Mouse (Mus musculus): ENCODE measurements around the gene Rheb.
A peak's percentile ranks its signal among the peaks of the same experiment; 100 is the strongest.
"Not testable (repeated sequence)": the region's sequence is repeated elsewhere in the genome, so short reads cannot be mapped to it uniquely, and the experiment has no call there.

Rheb gene

DNA sequence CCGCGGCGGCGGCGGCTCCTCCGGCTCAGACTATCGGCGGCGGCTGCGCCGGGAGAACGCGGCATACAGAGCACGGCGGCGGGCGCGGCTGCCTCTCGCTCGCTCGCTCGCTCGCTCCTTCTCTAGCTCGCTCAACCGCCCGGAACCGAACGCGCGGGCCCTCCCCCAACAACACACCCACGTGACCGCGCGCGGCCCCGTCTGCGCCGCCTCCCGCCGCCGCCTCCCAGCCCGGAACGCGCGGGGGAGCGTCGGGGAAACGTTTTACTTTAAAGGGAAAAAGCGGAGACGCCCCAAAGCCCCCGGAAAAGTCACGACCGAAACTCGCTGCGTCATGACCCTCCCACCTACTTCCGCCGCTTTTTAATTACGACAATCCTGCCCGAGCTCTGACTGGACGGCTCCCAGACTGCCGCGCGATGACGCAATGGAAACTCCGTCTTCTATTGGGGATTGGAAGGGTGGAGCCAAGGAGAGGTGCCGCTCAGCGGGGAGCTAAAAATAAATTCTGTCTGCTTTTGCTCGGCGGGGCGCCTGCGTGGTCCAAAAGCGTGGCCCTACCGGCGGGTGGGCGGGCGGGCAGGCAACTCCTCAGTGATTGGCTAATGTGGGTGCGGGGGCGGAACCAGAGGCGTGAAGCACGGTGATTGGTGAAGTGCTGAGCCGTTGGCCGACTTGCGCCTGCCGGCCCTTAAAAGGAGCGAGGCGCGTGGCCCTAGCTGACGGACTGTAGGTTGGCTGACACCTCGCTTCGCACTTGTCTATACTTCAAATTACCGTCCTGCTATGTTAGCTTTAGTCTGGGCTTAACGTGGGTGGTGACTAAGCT, at the start of gene Rheb:
Gene Rheb, minus strand, starts transcription at position 351 of the 829 bp plus-strand sequence.
- DNase-seq: peak; percentile 98

DNA sequence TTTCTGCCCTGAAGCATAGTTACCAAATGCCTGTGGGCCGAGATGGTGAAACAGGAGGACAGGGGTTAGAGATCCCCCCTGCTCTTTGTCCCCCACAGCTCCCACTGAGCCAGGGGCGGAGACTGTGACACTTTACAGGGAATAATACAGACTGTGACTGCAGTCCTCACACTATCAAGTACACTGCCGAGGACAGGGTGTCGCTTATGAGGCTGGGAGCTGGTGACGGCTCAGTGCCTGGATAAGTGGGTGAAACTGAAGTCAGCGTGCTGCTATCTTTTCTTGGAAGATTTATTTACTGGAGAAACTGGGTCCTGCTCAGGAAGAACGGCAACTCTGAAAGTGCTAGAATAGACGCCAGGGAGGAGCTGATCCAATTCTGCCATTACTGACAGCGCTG, 47.4 kb upstream of the Rheb start:
- DNase-seq: no peak

DNA sequence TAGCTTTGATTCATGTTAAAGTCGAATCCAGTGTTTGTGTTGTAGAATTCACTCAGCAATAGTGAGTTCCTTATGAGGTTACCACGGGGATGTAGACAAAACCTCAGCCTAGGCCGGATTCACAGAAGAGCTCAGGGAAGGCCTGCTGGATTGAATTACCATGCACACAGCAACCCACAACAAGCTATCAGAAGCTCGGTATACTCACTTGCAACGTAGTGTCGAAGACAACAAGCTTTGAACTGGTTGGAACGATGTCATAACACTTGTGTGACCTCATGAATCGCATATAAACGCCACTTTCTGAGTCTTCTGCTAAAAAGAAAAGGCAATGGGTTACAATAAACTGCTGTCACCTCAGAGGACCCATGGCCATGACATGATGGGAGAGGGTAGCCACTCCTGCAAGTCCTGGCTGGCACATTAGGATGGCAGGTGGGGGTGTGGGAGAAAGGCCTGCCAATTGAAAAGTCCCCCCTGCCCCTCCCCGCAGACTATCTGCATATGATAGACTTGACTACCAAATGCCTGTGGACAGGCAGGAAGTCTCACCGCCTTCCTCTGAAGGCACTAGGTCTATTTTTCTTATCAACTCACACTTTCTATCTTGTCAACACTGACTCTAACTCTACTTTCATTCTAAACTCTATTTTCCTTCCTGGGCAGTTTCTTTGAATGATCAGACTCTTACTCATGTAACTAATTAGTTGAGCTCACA, 46.6 kb upstream of the Rheb start:
- no peak for DNase-seq

DNA sequence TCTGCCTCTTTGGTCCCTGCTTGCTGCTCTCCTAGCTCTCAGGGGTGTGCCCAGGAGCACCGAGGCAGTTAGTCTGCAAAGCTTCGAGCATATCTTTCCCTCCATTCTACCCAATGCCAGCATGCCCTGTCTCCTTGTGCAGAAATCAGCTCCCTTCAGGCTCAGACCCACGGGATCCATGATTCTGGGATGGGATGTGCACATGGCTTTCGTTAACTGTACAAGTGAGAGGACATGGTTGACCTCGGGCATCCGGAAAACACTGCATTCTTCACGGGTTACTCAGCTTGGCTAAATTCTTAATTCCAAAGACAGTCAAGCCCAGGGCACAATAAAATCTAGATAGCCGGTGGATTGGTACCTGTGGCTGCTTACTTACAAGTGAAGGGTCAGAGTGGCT, 44.8 kb upstream of the Rheb start:
- no peak for DNase-seq

DNA sequence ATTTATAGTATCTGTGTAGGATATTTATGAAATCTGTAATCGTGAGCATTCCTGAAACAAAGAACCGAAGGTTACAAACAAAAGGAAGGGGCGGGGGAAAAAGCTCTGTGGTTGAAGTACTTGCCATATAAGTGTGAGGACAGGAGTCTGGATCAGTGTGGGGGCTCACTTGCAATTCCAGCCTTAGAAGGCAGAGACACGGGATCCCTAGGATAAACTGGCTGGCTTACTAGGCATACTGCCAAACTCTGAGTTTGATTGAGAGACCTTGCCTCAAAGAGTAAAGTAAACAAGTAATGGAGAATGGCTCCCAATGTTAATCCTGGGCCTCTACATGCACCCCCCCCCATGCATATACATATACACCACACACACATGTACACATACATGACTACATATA, 36.3 kb upstream of the Rheb start:
- DNase-seq: no peak

DNA sequence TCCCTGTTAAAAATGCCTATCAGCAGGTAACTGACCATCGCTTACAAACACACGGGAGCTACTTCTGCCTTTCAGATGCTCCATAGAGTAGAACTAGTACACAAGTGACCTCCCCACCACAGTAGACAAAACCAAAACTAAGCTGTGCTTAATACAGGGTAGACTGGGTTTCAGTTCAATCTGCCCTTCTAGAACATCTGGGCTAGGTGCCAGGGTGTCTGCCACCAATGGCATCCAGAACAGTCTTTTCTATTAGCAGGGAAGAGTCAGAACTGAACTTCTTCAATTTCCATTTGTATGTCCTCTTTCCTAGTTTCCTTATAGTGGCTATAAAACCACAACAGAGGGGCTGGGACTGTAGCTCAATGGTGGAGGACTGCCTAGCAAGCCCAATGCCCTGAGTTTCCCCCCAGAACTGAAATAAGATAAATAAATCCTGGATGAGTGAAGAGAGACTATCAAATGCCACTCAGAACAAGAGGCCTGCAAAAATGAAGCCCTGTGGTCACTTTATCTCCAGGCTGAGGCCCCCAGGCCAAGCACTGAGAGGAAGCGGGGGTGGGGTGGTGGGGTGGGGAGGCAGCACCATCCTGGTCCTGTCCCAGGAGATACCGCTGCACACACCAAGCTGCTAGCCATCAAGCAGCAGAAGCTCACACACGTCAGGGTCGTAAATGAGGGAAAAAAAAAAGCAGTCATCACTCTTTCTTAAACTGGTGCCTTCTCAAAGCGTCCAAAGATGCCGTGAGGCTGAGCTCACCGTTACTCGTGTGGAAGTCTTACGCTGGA, 35.6 kb upstream of the Rheb start:
- no peak for DNase-seq

DNA sequence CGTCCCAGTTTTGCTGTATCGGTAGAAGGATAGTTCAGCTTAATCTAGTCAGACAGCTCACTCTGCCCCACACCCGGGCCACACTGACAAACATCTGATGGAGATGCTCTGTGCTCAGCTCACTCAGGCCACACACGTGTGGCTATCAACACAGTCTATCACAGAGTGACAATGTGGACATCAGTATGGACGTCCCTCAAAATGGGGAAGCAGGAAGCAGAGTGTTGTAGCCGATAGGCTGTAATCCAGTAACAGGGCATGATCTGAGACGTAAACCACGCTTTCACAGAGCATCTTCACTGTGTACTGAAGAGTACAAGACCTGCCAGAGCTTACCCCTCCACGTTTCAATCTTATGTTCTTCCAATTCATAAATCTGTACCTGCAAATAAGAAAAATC, 34.2 kb upstream of the Rheb start:
- no peak for DNase-seq

DNA sequence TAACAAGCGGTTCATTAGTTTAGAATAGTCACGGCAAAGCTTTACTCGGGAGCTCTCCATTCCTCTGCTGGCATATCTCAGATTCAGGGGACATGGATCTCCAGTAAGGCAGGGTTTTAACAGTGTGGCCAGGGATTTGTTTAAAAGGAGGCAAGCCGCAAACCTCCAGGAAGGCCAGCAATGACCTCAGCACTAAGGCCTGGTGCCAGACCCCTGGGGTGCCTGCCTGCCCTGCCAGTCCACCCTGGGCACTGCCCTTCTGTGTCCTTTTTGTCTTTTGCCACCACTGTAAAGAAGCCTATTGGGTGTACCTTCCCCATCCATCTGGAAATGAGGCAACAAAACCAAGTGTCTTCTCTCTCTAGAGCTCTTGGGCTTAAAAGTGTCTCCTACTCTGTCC, 31.7 kb upstream of the Rheb start:
- peak; percentile 31 for DNase-seq

DNA sequence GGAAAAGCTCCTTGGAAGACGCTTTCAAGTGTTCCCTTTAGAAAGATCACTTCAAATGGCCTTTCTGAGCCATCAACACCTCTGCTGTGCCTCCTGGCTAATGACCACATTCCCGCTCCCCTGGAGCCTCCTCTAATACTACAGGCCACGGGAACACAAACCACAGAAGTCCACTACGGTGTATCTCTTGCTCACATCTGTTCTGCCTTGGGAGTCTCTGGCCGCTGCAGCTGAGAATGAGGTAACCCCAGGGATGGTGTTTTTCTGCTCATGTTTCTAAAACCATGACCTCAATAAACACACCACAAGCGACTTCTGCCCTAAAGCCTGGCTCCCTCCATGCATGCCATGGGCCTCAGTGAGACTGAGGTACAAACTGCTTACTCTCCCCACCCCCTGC, 30.8 kb upstream of the Rheb start:
- no peak for DNase-seq

DNA sequence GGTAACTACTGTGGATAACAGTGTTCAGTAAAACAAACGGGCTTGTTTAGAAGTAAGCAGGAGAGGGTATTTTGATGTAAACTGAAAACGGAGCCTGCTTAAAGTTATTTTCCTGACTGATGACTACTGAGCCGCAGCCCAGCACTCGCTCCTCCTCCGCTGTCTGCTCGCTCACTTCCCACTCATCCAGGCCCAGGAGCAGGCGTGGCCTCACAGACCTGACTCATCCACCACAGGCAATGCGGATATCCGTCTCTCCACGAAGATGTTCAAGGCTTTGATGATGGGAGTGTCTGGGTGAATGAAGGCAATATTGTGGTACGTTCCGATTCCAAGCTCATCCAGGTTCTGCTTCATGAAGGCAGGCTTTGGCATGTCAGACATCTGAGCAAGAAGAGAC, 28.9 kb upstream of the Rheb start:
- DNase-seq: no peak

DNA sequence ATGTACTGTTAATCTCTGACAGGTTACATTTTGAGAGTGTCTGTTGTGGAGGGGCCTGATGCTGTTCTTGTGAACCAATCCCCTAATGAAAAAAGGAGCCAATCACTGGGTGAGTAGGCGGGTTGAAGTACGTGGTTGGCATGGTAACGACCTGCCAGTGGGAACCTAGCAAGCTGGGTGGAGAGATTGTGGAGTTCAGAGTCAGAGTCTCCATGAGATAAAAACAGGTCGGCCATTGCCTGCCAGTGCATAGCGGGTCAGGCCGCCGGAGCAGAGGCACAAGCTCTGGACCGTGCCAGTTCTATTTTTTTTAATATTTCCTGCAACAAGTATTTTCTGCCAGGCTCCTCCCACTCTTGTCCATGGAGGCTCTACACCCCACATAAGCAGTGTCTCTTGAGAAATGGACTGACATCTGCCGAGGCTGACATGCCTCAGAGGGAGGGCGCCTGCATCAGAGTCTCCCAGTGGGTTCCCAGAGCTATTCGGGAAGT, 27.4 kb upstream of the Rheb start:
- DNase-seq: no peak

DNA sequence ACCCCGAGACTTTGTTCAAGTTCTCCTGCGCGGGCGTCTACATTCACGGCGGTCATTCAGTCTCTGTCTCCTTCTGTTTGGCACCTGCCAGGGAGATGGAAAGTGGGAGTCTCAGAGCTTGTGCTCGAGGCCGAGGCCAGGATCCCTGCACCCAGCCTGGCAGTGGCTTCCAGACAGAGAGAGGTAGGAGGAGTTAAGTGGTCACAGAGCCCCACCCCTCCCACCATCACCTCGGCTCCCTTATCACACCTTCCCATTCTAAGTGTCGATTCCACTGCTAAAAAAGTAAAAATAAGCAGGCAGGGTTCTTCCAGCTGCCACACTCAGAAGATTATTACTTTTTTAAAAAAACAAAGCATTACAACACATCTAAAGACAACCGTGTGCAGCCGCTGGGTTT, 21.4 kb upstream of the Rheb start:
- no peak for DNase-seq

DNA sequence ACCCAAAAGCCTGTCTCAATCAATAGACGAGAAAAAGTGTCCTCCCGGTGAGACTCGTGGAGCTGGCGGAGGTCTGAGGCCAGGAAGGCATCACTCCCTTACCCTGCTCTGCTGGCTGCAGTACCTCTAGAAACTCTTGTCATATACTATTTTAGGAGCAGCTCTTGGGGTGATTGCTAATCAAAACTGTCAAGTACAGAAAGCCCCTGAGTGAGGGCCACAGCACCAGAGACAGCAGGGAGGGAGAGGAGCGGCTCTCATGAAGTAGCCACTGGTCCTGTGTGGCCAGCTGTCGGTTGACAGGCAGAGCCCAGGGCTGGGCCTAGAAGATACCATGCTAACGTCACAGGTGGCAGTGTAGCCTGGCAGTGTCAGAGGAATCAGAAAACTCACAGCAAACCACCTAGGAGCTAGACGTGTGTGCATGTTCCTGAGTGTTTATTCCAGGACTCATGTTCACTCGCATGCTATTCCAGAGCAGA, 19.1 kb upstream of the Rheb start:
- no peak for DNase-seq

DNA sequence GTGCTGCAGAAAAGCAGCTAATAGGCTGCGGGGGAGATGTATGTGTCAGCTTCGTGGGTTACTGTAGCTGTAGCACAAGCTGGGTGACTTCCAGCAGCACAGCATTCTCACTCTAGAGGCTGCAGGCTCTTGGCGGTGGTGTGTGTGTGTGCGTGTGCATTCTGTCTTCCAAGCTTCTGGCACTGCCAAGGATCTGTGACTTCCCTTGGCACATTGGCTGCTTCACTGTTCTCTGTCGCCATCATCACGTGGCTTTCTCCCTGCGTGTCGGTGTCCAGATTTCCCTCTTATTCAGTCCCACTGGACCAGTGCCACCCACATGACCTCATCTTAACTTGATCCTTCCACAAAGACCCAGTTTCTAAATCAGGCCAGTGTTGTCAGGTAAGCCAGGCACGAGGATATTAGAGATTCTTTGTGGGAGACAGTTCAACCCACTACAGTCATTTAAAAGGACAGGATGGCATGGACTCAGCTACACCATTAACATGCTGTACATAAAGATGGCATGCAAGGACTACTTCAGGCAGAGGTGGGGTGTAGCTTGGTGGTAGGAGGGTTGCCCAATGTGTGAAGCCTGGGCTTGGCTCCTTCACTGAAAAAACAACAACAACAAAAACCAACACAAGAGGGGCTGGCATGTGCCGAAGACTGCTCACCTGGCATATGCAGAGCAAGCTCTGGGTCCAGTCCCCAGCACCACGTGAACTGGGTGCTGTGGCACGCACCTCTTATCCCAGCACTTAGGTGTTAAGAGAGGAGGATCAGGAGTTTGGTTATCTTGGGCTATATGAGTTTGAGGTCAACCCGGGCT, 18.4 kb upstream of the Rheb start:
- peak; percentile 64 for DNase-seq

DNA sequence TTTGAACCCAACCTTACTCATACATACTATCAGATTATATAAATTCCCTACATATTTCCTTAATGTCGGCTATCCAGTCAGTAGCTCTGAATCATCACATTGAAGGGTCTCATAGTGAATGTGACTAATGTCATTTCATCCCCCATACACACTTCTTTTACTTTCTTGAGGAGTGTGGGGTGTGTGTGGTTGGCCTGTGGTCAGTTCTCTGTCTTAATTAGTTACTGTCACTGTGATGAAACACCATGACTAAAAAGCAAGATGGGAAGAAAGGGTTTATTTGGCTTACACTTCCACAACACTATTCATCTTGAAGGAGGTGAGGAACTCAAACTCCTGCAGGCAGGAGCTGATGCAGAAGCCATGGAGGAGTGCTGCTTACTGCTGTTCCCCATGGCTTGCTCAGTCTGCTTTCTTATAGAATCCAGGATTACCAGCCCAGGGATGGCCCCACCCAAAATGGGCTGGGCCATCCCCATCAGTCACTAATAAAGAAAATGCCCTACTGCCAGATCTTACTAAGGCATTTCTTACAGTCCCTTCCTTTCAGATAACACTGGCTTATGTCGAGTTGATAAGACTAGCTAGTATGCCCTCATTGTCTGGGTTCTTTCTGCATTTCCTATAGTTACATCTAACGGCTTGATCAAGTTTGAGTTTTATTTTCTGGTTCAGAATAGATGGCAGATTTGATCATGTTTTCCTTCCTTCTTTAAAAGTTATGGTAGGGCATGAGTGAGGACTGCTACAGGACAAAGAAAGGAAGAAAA, 17.5 kb upstream of the Rheb start:
- no peak for DNase-seq

DNA sequence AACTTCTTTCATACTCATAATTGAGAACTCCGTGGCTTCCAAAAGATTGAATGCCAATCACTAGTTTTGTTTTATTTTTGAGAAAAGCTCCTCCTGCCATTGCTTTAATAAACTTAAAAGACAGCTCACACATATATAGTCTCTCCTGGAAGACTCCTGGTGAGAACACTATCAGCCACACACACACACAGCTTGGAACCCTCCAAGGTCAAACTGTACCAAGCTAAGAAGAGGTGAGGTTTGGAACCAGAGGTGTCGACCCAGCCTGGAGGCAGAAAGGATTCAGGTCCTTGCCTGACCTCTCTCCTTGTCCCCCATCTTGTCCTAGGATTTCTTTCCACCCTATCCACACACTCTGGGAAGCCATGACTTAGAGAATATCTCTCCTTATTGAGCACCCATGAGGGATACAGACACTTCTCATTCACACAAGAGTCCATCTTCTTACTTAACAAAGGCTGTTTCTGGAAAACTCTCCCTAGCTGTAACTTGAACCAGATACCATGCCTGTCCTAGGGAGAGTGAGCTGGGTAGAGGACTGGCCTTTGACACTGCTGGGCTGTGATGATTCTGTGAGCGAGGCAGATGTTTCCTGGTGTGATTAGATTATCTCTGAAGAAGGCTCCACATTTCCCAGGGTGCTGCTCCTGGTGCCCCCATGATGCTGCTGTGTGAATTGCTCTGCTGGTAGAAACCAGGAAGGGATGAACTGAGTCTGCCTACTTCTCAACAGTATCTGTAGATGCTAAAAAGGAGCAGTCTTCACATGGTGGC, 12.6 kb upstream of the Rheb start:
- DNase-seq: no peak

DNA sequence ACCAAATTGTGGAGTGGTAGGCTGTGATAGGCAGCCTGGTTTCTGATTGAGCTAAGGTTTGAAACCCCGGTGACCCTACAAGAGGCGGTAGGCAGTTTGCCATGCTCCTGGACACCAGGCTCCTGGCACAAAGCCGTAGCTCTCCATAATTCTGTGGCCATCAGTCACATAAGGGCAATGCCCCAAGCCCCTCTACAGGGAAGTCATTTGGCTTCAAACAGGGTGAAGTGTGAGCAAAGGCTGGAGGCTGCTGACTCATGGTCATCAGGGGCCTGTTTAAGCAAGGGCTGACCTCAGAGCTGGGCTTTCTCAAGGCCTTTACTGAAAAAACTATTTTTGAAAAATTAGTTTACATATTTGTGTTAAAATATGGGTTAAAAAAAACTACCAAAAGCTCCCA, 11.8 kb upstream of the Rheb start:
- DNase-seq: no peak

DNA sequence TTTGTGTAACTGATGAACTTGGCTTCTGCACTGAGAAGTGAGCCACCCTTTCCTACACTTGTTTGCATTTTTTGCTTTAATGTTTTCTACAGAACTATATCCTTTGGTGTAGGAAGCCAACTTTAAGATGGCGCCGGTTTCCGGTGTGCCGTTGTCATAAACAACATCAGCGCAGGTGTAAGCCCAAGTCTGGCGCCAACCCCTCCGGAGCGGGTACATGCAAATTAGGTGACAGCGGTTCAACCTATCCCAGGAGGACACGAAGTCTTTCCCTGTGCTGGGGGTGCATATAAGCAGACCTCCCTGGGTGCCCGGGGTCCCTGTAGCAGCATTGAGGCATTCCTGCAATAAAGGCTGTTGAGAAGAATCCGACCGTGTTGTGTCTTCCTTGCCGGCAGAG, 5.8 kb upstream of the Rheb start:
- DNase-seq: not testable (repeated sequence)

DNA sequence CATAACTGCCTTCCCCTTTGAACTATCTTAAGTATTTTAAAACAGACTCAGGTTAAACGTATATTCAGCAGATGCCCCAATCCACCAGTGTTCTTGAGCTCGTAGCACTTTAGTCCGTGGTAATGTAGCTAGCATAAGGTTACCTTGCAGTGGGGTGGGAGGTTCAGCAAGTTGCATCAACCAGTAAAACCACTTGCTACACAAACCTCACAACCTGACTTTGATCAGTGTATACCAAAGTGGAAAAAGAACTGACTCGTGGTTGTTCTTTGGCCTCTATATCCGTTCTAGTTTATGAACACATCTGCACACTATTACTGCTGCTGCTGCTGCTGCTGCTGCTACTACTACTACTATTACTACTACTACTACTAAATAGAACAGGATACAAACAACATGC, 1.4 kb upstream of the Rheb start:
- no peak for DNase-seq

DNA sequence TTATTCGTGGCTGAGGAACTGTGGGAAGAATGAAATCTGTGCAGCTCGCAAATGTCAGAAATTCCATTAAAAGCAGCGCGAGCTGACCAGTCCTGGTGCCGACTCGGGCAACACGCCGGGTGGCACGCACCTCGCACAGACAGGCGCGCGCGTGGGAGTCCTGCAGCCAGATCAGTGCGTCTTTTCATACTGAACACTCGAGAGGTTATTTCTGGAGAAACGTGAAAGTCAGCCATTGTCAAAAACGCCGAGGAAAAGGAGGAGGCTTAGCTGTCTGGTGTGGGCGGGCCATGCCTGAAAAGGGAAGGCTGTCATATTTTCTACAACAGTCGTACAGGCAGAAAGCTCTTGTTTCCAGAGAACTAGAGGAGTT, 665 bp upstream of the Rheb start:
- peak; percentile 48 for DNase-seq
